Mouse (Mus musculus) CH12.LX (cell line): ENCODE results near the gene Epx. TPM values are rescaled to one million over a fixed set of nuclear protein-coding genes. Genes with fewer than 3 reads are reported as not detected.

Experiments
- DNase-seq: peaks from one replicate; pipeline ENCODE4 v3.0.0-alpha.2; 2013; ENCODE audit errors: extremely low read depth
- H3K27ac ChIP-seq: 2 replicates; pipeline ENCODE4 v1.5.1; 2012; ENCODE audit warnings: low read depth, mild to moderate bottlenecking, control low read depth, moderate library complexity; ENCODE audit not compliant: insufficient read depth
- H3K27me3 ChIP-seq: replicated peaks from 2 replicates; pipeline ENCODE3; 2012; ENCODE audit warnings: inconsistent platforms
- H3K36me3 ChIP-seq, 2 experiments: replicated peaks in 1 of 2; 2 replicates each; pipeline versions ENCODE3 to v1.6.1; 2012; ENCODE audit warnings: inconsistent platforms in 1 of 2, low read length in 1 of 2, mild to moderate bottlenecking in 1 of 2, mixed read lengths in 1 of 2, moderate library complexity in 1 of 2; ENCODE audit not compliant: control insufficient read depth in 1 of 2, insufficient read depth in 1 of 2
- H3K4me1 ChIP-seq, 2 experiments: 2 replicates each; pipeline ENCODE4 v1.6.1; 2012; ENCODE audit warnings: inconsistent platforms in 1 of 2, moderate library complexity in 1 of 2; ENCODE audit not compliant: insufficient read depth in 2 of 2, control insufficient read depth in 1 of 2
- H3K4me2 ChIP-seq: 2 replicates; pipeline ENCODE4 v1.6.1; 2012; ENCODE audit warnings: low read depth, mild to moderate bottlenecking, control low read depth; ENCODE audit not compliant: poor library complexity, insufficient read depth, severe bottlenecking
- H3K4me3 ChIP-seq, 3 experiments: fragments of 150-350 bp in 1 of 3; sonication (generic) in 1 of 3; replicated peaks in 1 of 3; 2 replicates each; pipeline versions ENCODE3 to v1.5.1; 2011 to 2012; ENCODE audit warnings: low read depth in 2 of 3, low read length in 2 of 3, mild to moderate bottlenecking in 2 of 3, moderate library complexity in 2 of 3, control low read depth in 1 of 3, improper control_type of control experiment in 1 of 3, inconsistent platforms in 1 of 3, mixed read lengths in 1 of 3; ENCODE audit not compliant: poor library complexity in 1 of 3
- H3K79me2 ChIP-seq: replicated peaks from 2 replicates; pipeline ENCODE4 v1.6.1; 2012; ENCODE audit warnings: mild to moderate bottlenecking, moderate library complexity; ENCODE audit not compliant: control insufficient read depth, poor library complexity, insufficient read depth, severe bottlenecking; ENCODE audit errors: extremely low read depth
- H3K9ac ChIP-seq: 2 replicates; pipeline ENCODE4 v1.6.1; 2012; ENCODE audit warnings: low read depth, mild to moderate bottlenecking, control low read depth, moderate library complexity; ENCODE audit not compliant: insufficient read depth
- H3K9me3 ChIP-seq: replicated peaks from 2 replicates; pipeline ENCODE3; 2012; ENCODE audit warnings: low read length, inconsistent platforms, mixed read lengths
- BHLHE40 ChIP-seq: IDR thresholded peaks from 2 replicates; pipeline ENCODE4 v1.6.1; 2011; ENCODE audit warnings: mild to moderate bottlenecking, low read depth, low read length, improper control_type of control experiment
- CHD1 ChIP-seq: IDR thresholded peaks from 2 replicates; pipeline ENCODE4 v1.6.1; 2012; ENCODE audit warnings: low read depth, low read length, improper control_type of control experiment, inconsistent platforms
- E2F4 ChIP-seq: IDR thresholded peaks from 2 replicates; pipeline ENCODE4 v1.6.1; 2011; ENCODE audit warnings: low read depth, low read length, improper control_type of control experiment; ENCODE audit not compliant: insufficient replicate concordance
- MYC ChIP-seq: IDR thresholded peaks from 2 replicates; pipeline ENCODE4 v1.6.1; 2011; ENCODE audit warnings: low read depth, mild to moderate bottlenecking, improper control_type of control experiment, low read length
- PAX5 ChIP-seq: IDR thresholded peaks from 2 replicates; pipeline ENCODE4 v1.6.1; 2012; ENCODE audit warnings: low read length, inconsistent platforms, mixed read lengths
- POLR2AphosphoS2 ChIP-seq: IDR thresholded peaks from 2 replicates; pipeline ENCODE4 v1.6.1; 2011; ENCODE audit warnings: low read depth, low read length, improper control_type of control experiment
- dilution Hi-C: fragments of 300-500 bp; cut with MboI; formaldehyde crosslinking; loops from 2 replicates; pipeline ENCODE4 v1.14.3; 2020; ENCODE audit warnings: low sequenced_read_pairs; ENCODE audit not compliant: extremely low pct_unique_long_range_greater_than_20kb, extremely low pct_ligation_motif_present
- in situ Hi-C: fragments of 300-500 bp; cut with MboI; formaldehyde crosslinking; loops from 3 replicates; pipeline ENCODE4 v1.14.3; 2019; ENCODE audit warnings: low sequenced_read_pairs, low pct_ligation_motif_present, low pct_unique_long_range_greater_than_20kb, mixed read lengths
- polyA plus RNA-seq: library from polyadenylated mRNA; unstranded; fragments of >175 nt; gene quantifications from 2 replicates; pipeline ENCODE4 v1.2.1, GENCODE M21; 2012; ENCODE audit warnings: low read depth; ENCODE audit not compliant: insufficient read length
- total RNA-seq, 2 experiments: library from RNA; depleted of rRNA; stranded (reverse); fragments of 300-350 nt in 1 of 2; fragments of >200 nt in 1 of 2; gene quantifications; 2 replicates each; pipeline ENCODE4 v1.2.3; 2012 to 2014

The Epx gene
- total and polyA plus RNA-seq, 3 experiments = not detected

DNA sequence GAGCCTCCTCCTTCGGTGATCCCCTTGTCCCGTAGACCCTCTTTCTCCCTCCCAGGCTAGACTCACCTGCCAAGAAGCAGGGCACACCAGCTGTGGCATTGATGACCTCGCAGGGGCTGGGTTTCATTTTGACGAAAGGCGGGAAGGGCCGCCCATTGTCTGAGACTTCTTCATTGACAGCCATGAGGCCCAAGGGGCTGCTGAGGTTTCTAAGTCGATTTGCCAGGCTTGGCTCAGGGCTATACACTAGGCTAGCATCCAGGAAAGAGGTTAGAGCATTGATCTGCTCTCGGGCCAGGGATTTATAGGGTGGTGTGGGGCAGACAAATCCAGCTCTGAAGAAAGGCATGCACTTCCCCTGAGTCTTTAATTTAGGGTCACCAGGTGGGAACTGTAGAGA is 60.5 kb downstream of the Epx start:
- Histone ChIP-seq H3K36me3 (no peaks in the 10 kb centered on the region), H3K27ac (no peak overlapping the region), H3K9ac (no peak overlapping the region), H3K4me1 (peaks cover 0 to 4% of the 10 kb centered on the region in 2 experiments; a peak in 1 of 4 replicates), H3K4me3 (no peak overlapping the region), H3K9me3 (no peaks in the 10 kb centered on the region), H3K79me2 (no peaks in the 10 kb centered on the region), H3K27me3 (peaks cover 2% of the 10 kb centered on the region), H3K4me2 (peak overlapping the region; percentile 33; the same call in 1 of the 2 replicates)
- DNase-seq = no peak
- in situ Hi-C loops (no loop called here), dilution Hi-C loops (no loop called here)
- TF ChIP-seq E2F4 (no peak), BHLHE40 (0 out of 2 replicates have a peak, but pooled peaks have one; percentile 22), POLR2AphosphoS2 (no peak), MYC (no peak), PAX5 (no peak), CHD1 (no peak)

Other genes with a start within 250 kb of the Epx start
- 23.8 and 27.7 TPM in 2 replicates for gene Rnf43, start 212.8 kb downstream of the Epx start, total RNA-seq (2012; rRNA removed)
- gene Rnf43, start 212.8 kb downstream of the Epx start, total RNA-seq (2014; rRNA removed) = 10.7 and 12.2 TPM in 2 replicates
- gene Rnf43, start 212.8 kb downstream of the Epx start, polyA plus RNA-seq = 26.3 and 27.8 TPM in 2 replicates
- 241 and 287 TPM in 2 replicates for gene Supt4a, start 138.0 kb downstream of the Epx start, total RNA-seq (2012; rRNA removed)
- gene Supt4a, start 138.0 kb downstream of the Epx start, total RNA-seq (2014; rRNA removed) = 251 and 256 TPM in 2 replicates
- 220 and 229 TPM in 2 replicates for gene Supt4a, start 138.0 kb downstream of the Epx start, polyA plus RNA-seq
- gene Tspoap1, start 115.0 kb downstream of the Epx start, total RNA-seq (2012; rRNA removed) = 19.9 and 36.9 TPM in 2 replicates
- gene Tspoap1, start 115.0 kb downstream of the Epx start, total RNA-seq (2014; rRNA removed) = 12.8 and 16.5 TPM in 2 replicates
- gene Tspoap1, start 115.0 kb downstream of the Epx start, polyA plus RNA-seq = 11.6 and 12.3 TPM in 2 replicates
- gene Mpo, start 82.0 kb downstream of the Epx start, total RNA-seq (2012; rRNA removed) = not detected in 2 replicates
- not detected in 2 replicates for gene Mpo, start 82.0 kb downstream of the Epx start, total RNA-seq (2014; rRNA removed)
- not detected in 2 replicates for gene Mpo, start 82.0 kb downstream of the Epx start, polyA plus RNA-seq
- gene Lpo, start 47.2 kb downstream of the Epx start, total RNA-seq (2012; rRNA removed) = not detected in 2 replicates
- gene Lpo, start 47.2 kb downstream of the Epx start, total RNA-seq (2014; rRNA removed) = not detected in 2 replicates
- not detected in 2 replicates for gene Lpo, start 47.2 kb downstream of the Epx start, polyA plus RNA-seq
- 17.9 and 24.4 TPM in 2 replicates for gene Mks1, start 22.3 kb downstream of the Epx start, total RNA-seq (2012; rRNA removed)
- gene Mks1, start 22.3 kb downstream of the Epx start, total RNA-seq (2014; rRNA removed) = 16.9 and 20.4 TPM in 2 replicates
- gene Mks1, start 22.3 kb downstream of the Epx start, polyA plus RNA-seq = 26.3 and 27.7 TPM in 2 replicates
- 0.17 and 0.34 TPM in 2 replicates for gene Olfr462, start 16.7 kb upstream of the Epx start, total RNA-seq (2012; rRNA removed)
- gene Olfr462, start 16.7 kb upstream of the Epx start, total RNA-seq (2014; rRNA removed) = not detected in 2 replicates
- gene Olfr462, start 16.7 kb upstream of the Epx start, polyA plus RNA-seq = not detected in 2 replicates
- gene Olfr463, start 21.9 kb upstream of the Epx start, total RNA-seq (2012; rRNA removed) = not detected in 2 replicates
- not detected in 2 replicates for gene Olfr463, start 21.9 kb upstream of the Epx start, total RNA-seq (2014; rRNA removed)
- gene Olfr463, start 21.9 kb upstream of the Epx start, polyA plus RNA-seq = not detected in 2 replicates
- gene Olfr464, start 45.4 kb upstream of the Epx start, total RNA-seq (2012; rRNA removed) = not detected in 2 replicates
- gene Olfr464, start 45.4 kb upstream of the Epx start, total RNA-seq (2014; rRNA removed) = not detected in 2 replicates
- not detected in 2 replicates for gene Olfr464, start 45.4 kb upstream of the Epx start, polyA plus RNA-seq
- 35.8 and 43.0 TPM in 2 replicates for gene Dynll2, start 112.0 kb upstream of the Epx start, total RNA-seq (2012; rRNA removed)
- 13.0 and 14.0 TPM in 2 replicates for gene Dynll2, start 112.0 kb upstream of the Epx start, total RNA-seq (2014; rRNA removed)
- 147 and 148 TPM in 2 replicates for gene Dynll2, start 112.0 kb upstream of the Epx start, polyA plus RNA-seq
- 416 and 617 TPM in 2 replicates for gene Srsf1, start 171.8 kb upstream of the Epx start, total RNA-seq (2012; rRNA removed)
- gene Srsf1, start 171.8 kb upstream of the Epx start, total RNA-seq (2014; rRNA removed) = 812 and 852 TPM in 2 replicates
- gene Srsf1, start 171.8 kb upstream of the Epx start, polyA plus RNA-seq = 705 and 730 TPM in 2 replicates
- 5.6 and 7.4 TPM in 2 replicates for gene Vezf1, start 192.7 kb upstream of the Epx start, total RNA-seq (2012; rRNA removed)
- 8.3 and 9.8 TPM in 2 replicates for gene Vezf1, start 192.7 kb upstream of the Epx start, total RNA-seq (2014; rRNA removed)
- 10.1 and 11.4 TPM in 2 replicates for gene Vezf1, start 192.7 kb upstream of the Epx start, polyA plus RNA-seq
- gene Cuedc1, start 222.5 kb upstream of the Epx start, total RNA-seq (2012; rRNA removed) = 0.34 and 0.47 TPM in 2 replicates
- 0.18 and 0.20 TPM in 2 replicates for gene Cuedc1, start 222.5 kb upstream of the Epx start, total RNA-seq (2014; rRNA removed)
- 0.51 and 0.76 TPM in 2 replicates for gene Cuedc1, start 222.5 kb upstream of the Epx start, polyA plus RNA-seq